Mouse (Mus musculus) lung, adult 2 months (tissue): ENCODE results near the gene Olfml2b.

Source experiments
- CTCF ChIP-seq: fragments of 200-500 bp; IDR thresholded peaks from 2 replicates; pipeline ENCODE4 v1.5.1; 2011; ENCODE audit warnings: mild to moderate bottlenecking, low read length, control low read depth; ENCODE audit not compliant: insufficient read depth
- POLR2A ChIP-seq: fragments of 200-500 bp; IDR thresholded peaks from 2 replicates; pipeline ENCODE4 v1.6.1; 2011; ENCODE audit warnings: low read depth, mild to moderate bottlenecking, control low read depth, low read length, borderline replicate concordance; ENCODE audit errors: extremely low read depth

DNA sequence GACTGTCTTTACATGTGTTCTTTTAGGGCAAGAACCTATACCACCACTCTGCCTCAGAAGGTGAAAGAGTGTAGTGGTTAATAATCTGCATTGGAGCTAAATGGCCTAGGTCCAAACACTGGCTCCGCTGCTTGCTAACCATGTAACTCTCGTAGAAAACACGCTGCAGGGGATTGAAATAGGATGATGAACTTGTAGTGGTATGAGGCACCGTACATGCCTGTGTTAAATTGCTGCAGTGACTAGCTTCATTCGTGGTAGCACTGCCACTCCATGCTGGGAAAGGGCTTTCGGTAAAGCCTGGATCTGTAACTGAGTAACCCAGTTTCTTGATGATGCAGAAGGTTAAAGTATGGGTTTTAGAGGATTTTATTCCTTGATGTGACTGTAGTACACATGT lies 59.8 kb downstream of the Olfml2b start:
- TF ChIP-seq CTCF = no peak
- TF ChIP-seq POLR2A = no peak
